Mouse (Mus musculus) hindbrain, embryonic 15.5 days (tissue): ENCODE measurements around the gene 1810010D01Rik. TPM values are rescaled to one million over a fixed set of nuclear protein-coding genes. Genes with fewer than 3 reads are reported as not detected.

ENCODE experiments used
- polyA plus RNA-seq: library from polyadenylated mRNA; unstranded; fragments of >200 nt; fragmentation: Nextera tagmentation; extraction: Ambion mirVana; gene quantifications from 2 replicates; pipeline ENCODE4 v1.2.1, GENCODE M21; 2015

The 1810010D01Rik gene
- polyA plus RNA-seq, 1 experiment from 2014 or later = not detected

Other genes starting within 250 kb of the 1810010D01Rik start
- gene Tpcn2, start 75.9 kb upstream of the 1810010D01Rik start, polyA plus RNA-seq = 3.4 and 3.7 TPM in 2 replicates
- 3.9 and 4.9 TPM in 2 replicates for gene Mrgprf, start 92.7 kb upstream of the 1810010D01Rik start, polyA plus RNA-seq
- gene Mrgprd, start 106.7 kb upstream of the 1810010D01Rik start, polyA plus RNA-seq = 0.05 TPM in 1 of 2 replicates, not detected in the other